Comparison of ENCODE assay signal across 20 mouse cellular contexts in the genomic region with DNA sequence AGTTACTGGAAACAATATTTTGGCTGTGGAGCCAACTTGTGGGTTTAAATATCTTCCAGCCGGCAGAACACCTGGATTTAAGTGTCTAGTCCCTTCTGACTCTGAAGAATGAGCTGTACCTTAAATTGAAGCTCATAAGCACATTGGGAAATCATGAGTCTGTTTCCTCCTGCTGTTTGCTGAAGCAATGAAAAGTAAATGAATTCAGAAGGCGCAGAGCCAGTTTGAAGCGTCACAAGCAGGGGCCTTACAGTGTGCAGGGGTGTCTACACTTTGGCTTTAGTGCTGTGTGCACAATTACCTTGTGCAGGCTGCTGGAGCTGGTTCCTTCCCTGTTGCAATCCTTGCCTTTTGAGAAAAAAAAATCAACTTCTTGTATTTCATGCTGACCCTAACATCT.
DNase-seq lines count a peak whose midpoint lies in the region; ATAC-seq and TF ChIP-seq lines count a peak whose summit lies in the region.
"Had no signal": no experiment of that assay in that cellular context is flagged by ENCODE, and none has a peak within 500 bp of the region (broad histone marks: within the 10 kb centered on the region; RNA-seq: fewer than 3 reads in every experiment).

No protein-coding gene starts in this region.

- WGBS in liver, adult 2 months, result 28% methylated on average over 3 of the region's 3 CpGs
- 67% methylated on average over 3 of the region's 3 CpGs for WGBS in liver, postnatal 0 days (ENCODE audit: insufficient replicate concordance)
- 80% methylated on average over 3 of the region's 3 CpGs for WGBS in forebrain, postnatal 0 days

- H3K27ac ChIP-seq in liver, adult 2 months (replicated peaks; ENCODE audit: insufficient read depth, low read depth, low read length), result no peak overlapping the region
- H3K27ac ChIP-seq in liver, postnatal 0 days (ENCODE audit: low read depth), result peak overlapping the region; percentile 45
- H3K27ac ChIP-seq in forebrain, postnatal 0 days (ENCODE audit: low read depth, low read length), result no peak overlapping the region
- H3K27ac ChIP-seq: hindbrain, embryonic 12.5 days; kidney, embryonic 15.5 days; liver, embryonic 15.5 days; neural tube, embryonic 12.5 days had no signal

- no peak overlapping the region for H3K9ac ChIP-seq in liver, adult 2 months (ENCODE audit: low read depth, low read length)
- H3K9ac ChIP-seq in liver, postnatal 0 days (replicated peaks), result no peak overlapping the region
- H3K9ac ChIP-seq in forebrain, postnatal 0 days, result no peak overlapping the region
- H3K9ac ChIP-seq: heart, embryonic 12.5 days; hindbrain, embryonic 12.5 days; kidney, embryonic 15.5 days; liver, embryonic 15.5 days; neural tube, embryonic 12.5 days had no signal

- H3K36me3 ChIP-seq in liver, adult 2 months (ENCODE audit: control insufficient read depth, insufficient read depth, low read length), result no peaks in the 10 kb centered on the region
- no peaks in the 10 kb centered on the region for H3K36me3 ChIP-seq in liver, postnatal 0 days (replicated peaks; ENCODE audit: insufficient read depth, low read length)
- H3K36me3 ChIP-seq in forebrain, postnatal 0 days (ENCODE audit: insufficient read depth), result no peaks in the 10 kb centered on the region
- H3K36me3 ChIP-seq: heart, embryonic 12.5 days; hindbrain, embryonic 12.5 days; kidney, embryonic 15.5 days; liver, embryonic 15.5 days; neural tube, embryonic 12.5 days had no signal

- no peak for TF ChIP-seq CTCF in liver, adult 2 months (IDR thresholded peaks at IDR 0.05; ENCODE audit: low read depth, low read length)
- no peak for TF ChIP-seq CTCF in liver, postnatal 0 days (IDR thresholded peaks at IDR 0.05; ENCODE audit: low read depth)
- TF ChIP-seq CTCF in forebrain, postnatal 0 days (IDR thresholded peaks at IDR 0.05; ENCODE audit: low read depth), result no peak

- ATAC-seq in liver, postnatal 0 days, result peak; percentile 63
- ATAC-seq in forebrain, postnatal 0 days, result no peak
- ATAC-seq in megakaryocyte progenitor cell, adult 5-6 weeks (replicated peaks; ENCODE audit: poor library complexity), result no peak

- H3K4me3 ChIP-seq in liver, adult 2 months (ENCODE audit: insufficient read depth, low read depth, low read length), result no peak overlapping the region
- H3K4me3 ChIP-seq in liver, postnatal 0 days (ENCODE audit: low read depth, low read length), result no peak overlapping the region
- no peak overlapping the region for H3K4me3 ChIP-seq in forebrain, postnatal 0 days (ENCODE audit: low read depth, low read length)
- H3K4me3 ChIP-seq: gastrocnemius, adult 2 months; heart, embryonic 12.5 days; hindbrain, embryonic 12.5 days; kidney, embryonic 15.5 days; liver, embryonic 15.5 days; neural tube, embryonic 12.5 days had no signal

- TF ChIP-seq POLR2A in liver, adult 2 months (IDR thresholded peaks at IDR 0.05; ENCODE audit: extremely low read depth, insufficient read depth, low read length), result no peak

- H3K79me2 ChIP-seq in liver, adult 2 months (ENCODE audit: control insufficient read depth, insufficient read depth, low read length), result no peaks in the 10 kb centered on the region

- no peaks in the 10 kb centered on the region for H3K27me3 ChIP-seq in liver, adult 2 months (ENCODE audit: control insufficient read depth, insufficient read depth, low read length)
- H3K27me3 ChIP-seq in liver, postnatal 0 days (ENCODE audit: insufficient read depth, low read length), result no peaks in the 10 kb centered on the region
- H3K27me3 ChIP-seq in forebrain, postnatal 0 days (ENCODE audit: insufficient read depth, low read length), result no peaks in the 10 kb centered on the region
- H3K27me3 ChIP-seq: heart, embryonic 12.5 days; hindbrain, embryonic 12.5 days; kidney, embryonic 15.5 days; liver, embryonic 15.5 days; neural tube, embryonic 12.5 days had no signal

- no peak overlapping the region for H3K4me2 ChIP-seq in liver, postnatal 0 days (ENCODE audit: low read depth, low read length)
- no peak overlapping the region for H3K4me2 ChIP-seq in forebrain, postnatal 0 days (ENCODE audit: low read depth)
- H3K4me2 ChIP-seq: heart, embryonic 12.5 days; hindbrain, embryonic 12.5 days; kidney, embryonic 15.5 days; liver, embryonic 15.5 days; neural tube, embryonic 12.5 days had no signal

- TF ChIP-seq EP300 in liver, postnatal 0 days (IDR thresholded peaks at IDR 0.05; ENCODE audit: low read depth), result 0 out of 2 replicates have a peak, but pooled peaks have one; percentile 10

- peaks cover 8% of the 10 kb centered on the region for H3K4me1 ChIP-seq in liver, adult 2 months (ENCODE audit: control insufficient read depth, insufficient read depth, low read length)
- peaks cover 25% of the 10 kb centered on the region for H3K4me1 ChIP-seq in liver, postnatal 0 days (ENCODE audit: insufficient read depth)
- no peaks in the 10 kb centered on the region for H3K4me1 ChIP-seq in forebrain, postnatal 0 days (ENCODE audit: insufficient read depth)
- H3K4me1 ChIP-seq: hindbrain, embryonic 12.5 days had no signal

- peak; percentile 43 for DNase-seq in liver, adult 2 months (ENCODE audit: extremely low read depth, low read depth, low spot score)
- no peak for DNase-seq in liver
- peak; percentile 93 for DNase-seq in fat pad, adult 2 months (ENCODE audit: extremely low read depth, low read depth, low spot score)
- DNase-seq in liver, postnatal 0 days, result peak; percentile 57
- peak; percentile 77 for DNase-seq in lung, postnatal 36 days
- no peak for DNase-seq in forebrain, postnatal 0 days
- DNase-seq in layer of hippocampus, adult 9-11 months, result no peak
- DNase-seq: adrenal gland, postnatal 36 days; B cell, adult 2 months; cerebellum, adult 18-20 months; gastrocnemius, adult 2 months; heart, postnatal 14 days; right cerebral cortex, postnatal 4 days; thymus, postnatal 4 days had no signal

- H3K9me3 ChIP-seq in liver, postnatal 0 days (ENCODE audit: low read length), result no peaks in the 10 kb centered on the region
- no peaks in the 10 kb centered on the region for H3K9me3 ChIP-seq in forebrain, postnatal 0 days (ENCODE audit: low read length)
- H3K9me3 ChIP-seq: heart, embryonic 12.5 days; hindbrain, embryonic 12.5 days; kidney, embryonic 15.5 days; liver, embryonic 15.5 days; neural tube, embryonic 12.5 days had no signal

Comparison
In these comparisons a context has a peak if more than half of its experiments do, and no peak if none do; other contexts are left out.
1. DNase-seq: peak in liver, adult 2 months (single experiment), fat pad, adult 2 months (single experiment), liver, postnatal 0 days (single experiment) and lung, postnatal 36 days (single experiment); none in liver (single experiment), forebrain, postnatal 0 days (single experiment) and layer of hippocampus, adult 9-11 months (single experiment).